Mouse (Mus musculus) heart, postnatal 10 days (tissue): ENCODE results near the gene Arhgap32. TPM values are rescaled to one million over a fixed set of nuclear protein-coding genes. Genes with fewer than 3 reads are reported as not detected.
A peak's percentile ranks its signal among the peaks of the same experiment; 100 is the strongest.

Experiments
- DNase-seq, 2 experiments: peaks; one replicate each; pipeline ENCODE4 v3.0.0; 2021
- intact Hi-C: fragments of 180-260 bp; cut with DNase I; formaldehyde crosslinking; loops from one replicate; pipeline ENCODE4 v1.15.1; 2025
- total RNA-seq, 2 experiments: library from RNA; stranded (reverse); gene quantifications; 2 replicates each; pipeline ENCODE4 v1.2.3; 2021

The Arhgap32 gene
- total RNA-seq, 2 experiments from 2014 or later: 37.1 to 38.4 TPM

GRCm38 (mm10) chr9:32242921-32243617 lies 127.1 kb downstream of the Arhgap32 start:
- no peak for DNase-seq
- intact Hi-C loops: no loop called here

GRCm38 (mm10) chr9:32245237-32245636 lies 129.3 kb downstream of the Arhgap32 start:
- no peak for DNase-seq
- intact Hi-C loops: no loop called here

DNA sequence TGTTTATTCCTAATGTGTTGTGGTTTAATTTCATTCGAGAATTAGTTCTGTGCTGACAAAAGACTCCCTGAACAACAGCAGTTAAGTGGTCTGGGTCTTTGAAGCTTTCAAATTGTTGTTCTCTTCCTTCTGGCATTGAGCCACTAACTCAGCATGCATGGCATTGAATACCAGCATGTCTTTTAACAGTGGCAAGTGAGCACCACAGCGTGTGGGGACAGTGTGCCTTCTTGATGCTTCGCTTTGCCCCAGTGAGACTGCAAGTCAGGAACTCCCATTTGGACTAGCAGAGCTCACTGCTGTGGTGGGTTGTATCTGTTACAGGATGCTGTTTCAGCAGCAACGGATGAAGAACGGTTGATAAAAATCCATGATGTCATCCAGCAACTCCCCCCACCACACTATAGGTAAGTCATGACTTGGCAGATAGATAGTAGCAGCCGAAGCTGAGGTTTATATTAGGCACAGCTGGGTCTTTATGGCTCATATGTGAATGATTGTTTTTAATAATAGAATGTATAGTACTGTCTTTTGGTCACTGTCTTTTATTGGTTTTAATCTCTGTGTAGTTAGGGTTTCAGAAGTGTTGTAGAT lies 130.3 kb downstream of the Arhgap32 start:
- no peak for DNase-seq
- intact Hi-C loops: no loop called here

DNA sequence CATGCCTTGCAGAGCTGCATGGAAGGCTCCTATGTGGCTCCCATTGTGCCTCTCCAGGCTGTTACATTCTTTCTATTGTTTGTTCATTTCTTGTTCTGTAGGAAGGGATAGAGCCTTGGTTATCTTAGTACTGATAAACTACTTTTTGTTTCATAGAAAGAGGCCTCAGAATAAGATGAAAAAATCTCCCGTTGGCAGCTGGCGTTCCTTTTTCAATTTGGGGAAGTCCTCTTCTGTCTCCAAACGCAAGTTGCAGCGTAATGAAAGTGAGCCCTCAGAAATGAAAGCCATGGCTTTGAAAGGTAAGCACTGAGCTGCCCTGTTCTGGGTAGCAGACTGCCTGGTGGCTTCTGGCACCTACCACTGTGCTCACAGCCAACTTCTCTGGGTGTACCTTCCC lies 134.6 kb downstream of the Arhgap32 start:
- DNase-seq: no peak
- intact Hi-C loops: no loop called here

DNA sequence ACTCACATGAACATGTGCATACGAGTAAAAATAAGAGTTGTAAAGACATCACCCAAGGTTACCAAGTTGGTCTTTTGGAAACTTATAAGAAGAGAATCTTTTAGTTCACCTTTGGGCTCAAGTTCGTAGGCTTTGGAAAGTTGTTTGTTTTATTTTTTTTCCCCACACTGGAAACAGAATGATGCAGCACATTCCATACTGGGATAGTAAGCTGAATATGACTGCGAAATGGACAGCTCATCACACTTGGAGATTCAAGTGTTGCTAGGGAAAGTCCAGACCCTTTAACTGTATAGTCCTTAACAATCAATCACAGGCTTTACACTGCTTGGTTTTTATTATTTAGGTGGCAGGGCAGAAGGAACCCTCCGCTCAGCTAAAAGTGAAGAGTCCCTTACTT lies 137.8 kb downstream of the Arhgap32 start:
- intact Hi-C loops: no loop called here
- no peak for DNase-seq

DNA sequence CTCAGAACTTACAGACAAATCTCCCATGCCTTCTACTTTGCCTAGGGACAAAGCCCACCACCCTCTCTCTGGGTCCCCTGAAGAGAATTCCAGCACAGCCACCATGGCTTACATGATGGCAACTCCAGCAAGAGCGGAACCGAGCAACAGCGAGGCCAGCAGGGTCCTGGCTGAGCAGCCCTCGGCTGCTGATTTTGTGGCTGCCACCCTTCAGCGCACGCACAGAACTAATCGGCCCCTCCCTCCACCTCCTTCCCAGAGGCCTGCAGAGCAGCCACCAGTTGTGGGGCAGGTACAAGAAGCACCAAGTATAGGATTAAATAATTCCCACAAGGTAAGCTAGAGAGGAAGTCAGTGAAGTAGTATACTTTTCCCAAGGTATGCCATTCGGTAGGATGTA lies 141.4 kb downstream of the Arhgap32 start:
- intact Hi-C loops: no loop called here
- DNase-seq: no peak

- no peak for DNase-seq
- intact Hi-C loops: no loop called here
These were observed 141.9 kb downstream of the Arhgap32 start for GRCm38 (mm10) chr9:32257882-32258281.

- DNase-seq: peak; percentile 84 to 90
- intact Hi-C loops: loop anchor here (1.0 to 10.0 kb wide), 4 partner anchors 78 to 975 kb away; no protein-coding TSS in a partner anchor
These were observed 156.0 kb downstream of the Arhgap32 start for GRCm38 (mm10) chr9:32271896-32272444.

DNA sequence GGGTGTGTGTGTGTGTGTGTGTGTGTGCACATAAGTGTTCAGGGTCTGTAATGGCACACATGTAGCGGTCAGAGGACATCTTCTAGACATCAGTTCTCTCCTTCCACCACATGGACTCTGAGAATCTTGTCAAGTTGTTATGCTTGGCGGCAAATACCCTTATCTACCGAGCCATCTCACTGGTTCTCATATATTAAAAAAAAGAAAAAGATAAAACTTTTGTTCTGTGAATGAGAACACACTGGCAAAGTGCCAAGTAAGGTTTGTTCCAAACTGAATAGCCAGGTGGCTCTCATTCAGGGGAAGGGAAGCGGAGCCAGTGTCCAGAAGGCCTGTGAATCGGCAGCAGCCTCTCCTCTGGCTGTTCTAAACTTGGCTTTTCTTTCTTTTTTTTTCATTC lies 162.1 kb downstream of the Arhgap32 start:
- DNase-seq: no peak
- intact Hi-C loops: loop anchor here (10.0 kb wide), 1 partner anchor 297 kb away; no protein-coding TSS in a partner anchor

DNA sequence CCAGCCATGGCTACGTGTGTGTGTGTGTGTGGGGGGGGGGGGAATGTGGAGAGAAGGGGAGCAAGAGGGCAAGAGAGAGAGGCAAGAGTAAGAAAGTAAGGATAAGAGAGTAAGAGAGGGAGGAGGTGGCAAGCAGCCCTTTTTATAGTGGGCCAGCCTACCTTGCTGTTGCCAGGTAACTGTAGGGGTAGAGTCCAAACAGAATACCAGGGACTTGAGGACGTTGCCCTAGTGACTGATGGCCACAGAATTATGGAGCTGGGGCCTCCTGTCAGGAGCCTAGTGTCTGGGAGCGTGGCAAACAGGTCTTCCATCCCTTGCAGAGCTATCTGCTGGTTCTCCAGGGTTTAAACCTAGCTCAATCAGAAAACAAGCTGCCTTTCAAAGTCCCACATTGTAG lies 163.9 kb downstream of the Arhgap32 start:
- intact Hi-C loops: loop anchor here (10.0 kb wide), 1 partner anchor 295 kb away; no protein-coding TSS in a partner anchor
- no peak for DNase-seq

- DNase-seq: no peak
- intact Hi-C loops: no loop called here
These were observed 164.5 kb downstream of the Arhgap32 start for GRCm38 (mm10) chr9:32280456-32280855.

DNA sequence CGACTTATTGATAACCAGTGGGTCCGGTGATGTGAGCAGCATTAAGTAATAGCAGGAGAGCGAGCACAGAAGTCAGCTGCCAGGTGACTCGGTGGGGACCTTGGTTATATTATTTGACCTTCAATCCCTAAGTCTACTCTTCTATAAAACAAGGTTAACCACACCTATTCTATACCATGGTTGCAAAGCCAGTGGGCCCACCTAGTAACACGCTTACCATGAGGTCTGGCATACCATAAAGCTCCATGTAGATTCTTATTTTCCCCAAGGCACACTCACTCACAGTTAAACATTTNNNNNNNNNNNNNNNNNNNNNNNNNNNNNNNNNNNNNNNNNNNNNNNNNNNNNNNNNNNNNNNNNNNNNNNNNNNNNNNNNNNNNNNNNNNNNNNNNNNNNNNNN lies 167.7 kb downstream of the Arhgap32 start:
- intact Hi-C loops: no loop called here
- no peak for DNase-seq

GRCm38 (mm10) chr9:32291618-32292017 lies 175.7 kb downstream of the Arhgap32 start:
- intact Hi-C loops: no loop called here

GRCm38 (mm10) chr9:32292686-32293085 lies 176.8 kb downstream of the Arhgap32 start:
- intact Hi-C loops: no loop called here
- peak; percentile 48 to 63 for DNase-seq

More at GRCm38 (mm10) chr9:32291618-32292017, 175.7 kb downstream of the Arhgap32 start:
- no peak for DNase-seq

- intact Hi-C loops: no loop called here
- no peak for DNase-seq
These were observed 179.3 kb downstream of the Arhgap32 start for GRCm38 (mm10) chr9:32295061-32295800.

DNA sequence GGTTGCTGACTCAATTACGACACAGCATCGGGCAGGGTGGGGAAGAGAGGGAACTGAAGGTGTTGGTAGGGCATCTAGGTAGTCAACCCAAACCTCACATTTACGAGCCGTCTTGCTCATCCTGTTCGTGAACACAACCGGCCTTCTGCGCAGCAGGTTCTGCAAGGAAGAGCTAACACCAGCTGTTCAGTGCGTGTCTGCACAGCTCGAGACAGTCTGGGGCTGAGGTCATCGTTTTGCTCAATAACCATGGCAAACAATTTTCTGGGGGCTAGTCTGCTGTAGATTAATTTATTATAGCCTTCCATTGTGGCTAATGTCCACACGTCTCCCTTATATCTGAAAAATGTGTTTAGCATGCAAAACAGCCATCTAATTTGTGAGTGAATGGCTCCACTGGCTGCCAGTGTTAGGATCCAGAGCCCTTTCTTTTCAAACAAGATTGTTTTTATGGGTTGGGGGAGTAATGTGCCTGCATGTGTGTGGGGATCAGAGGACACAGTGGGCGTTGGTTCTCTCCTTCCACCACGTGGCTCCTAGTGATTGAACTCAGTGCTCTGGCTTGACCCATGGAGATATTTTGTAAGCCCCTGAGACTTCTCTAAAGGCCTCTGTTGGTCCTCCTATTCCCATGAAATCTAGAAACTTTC lies 186.7 kb downstream of the Arhgap32 start:
- no peak for DNase-seq
- intact Hi-C loops: no loop called here

GRCm38 (mm10) chr9:32311786-32312185 lies 195.8 kb downstream of the Arhgap32 start:
- intact Hi-C loops: loop anchor here (5.0 kb wide), 1 partner anchor 36 kb away; no protein-coding TSS in a partner anchor
- peak; percentile 40 to 48 for DNase-seq

DNA sequence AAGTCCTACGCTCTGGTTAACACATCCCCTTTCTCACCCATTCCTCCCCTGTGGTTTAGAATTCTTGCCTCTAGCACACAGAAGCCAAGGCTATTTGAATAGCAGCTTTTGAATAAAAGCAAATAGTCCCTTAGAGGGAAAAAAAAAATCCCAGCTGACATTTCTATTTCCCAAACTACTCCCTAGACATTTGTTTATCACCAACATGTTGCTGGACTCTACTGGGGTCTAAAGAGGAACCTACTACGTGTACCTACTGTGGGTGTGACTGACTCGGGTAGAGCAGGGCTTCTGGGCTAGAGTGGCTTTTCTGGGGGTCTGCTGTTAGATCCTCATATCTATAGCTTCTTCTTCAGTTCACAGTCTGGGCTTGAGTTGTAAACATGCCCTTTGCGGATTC lies 196.3 kb downstream of the Arhgap32 start:
- intact Hi-C loops: loop anchor here (5.0 kb wide), 1 partner anchor 35 kb away; no protein-coding TSS in a partner anchor
- DNase-seq: no peak

DNA sequence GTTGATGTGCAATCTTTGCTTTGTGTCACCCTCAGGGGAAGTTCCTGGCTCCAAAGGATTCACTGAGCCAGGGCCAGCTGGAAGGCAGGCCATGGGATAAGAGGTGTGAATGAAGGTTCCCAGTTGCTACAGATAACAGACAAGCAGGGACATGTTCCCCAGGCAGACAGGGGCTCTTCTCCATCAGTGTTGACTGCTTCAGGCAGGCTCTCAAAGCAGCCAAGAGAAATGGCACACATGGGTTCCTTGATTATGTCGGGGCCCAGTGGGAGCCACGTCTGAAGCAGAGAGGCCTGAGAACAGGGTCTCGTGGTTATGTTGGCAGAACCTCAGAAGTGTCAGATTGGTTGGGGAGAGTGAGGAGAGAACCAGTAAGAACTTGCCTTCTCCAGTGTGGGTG lies 198.1 kb downstream of the Arhgap32 start:
- intact Hi-C loops: loop anchor here (5.0 kb wide), 1 partner anchor 33 kb away; no protein-coding TSS in a partner anchor
- DNase-seq: peak; percentile 83 to 85

GRCm38 (mm10) chr9:32315999-32316398 lies 200.1 kb downstream of the Arhgap32 start:
- intact Hi-C loops: no loop called here

More at GRCm38 (mm10) chr9:32315999-32316398, 200.1 kb downstream of the Arhgap32 start:
- DNase-seq: no peak
